Mouse (Mus musculus) cerebellum, adult 18-20 months (tissue): ENCODE data around the gene Pcdh15.

ENCODE experiments used
- DNase-seq, 2 experiments: peaks; one replicate each; pipeline ENCODE4 v3.0.0; 2021

Pcdh15 gene

DNA sequence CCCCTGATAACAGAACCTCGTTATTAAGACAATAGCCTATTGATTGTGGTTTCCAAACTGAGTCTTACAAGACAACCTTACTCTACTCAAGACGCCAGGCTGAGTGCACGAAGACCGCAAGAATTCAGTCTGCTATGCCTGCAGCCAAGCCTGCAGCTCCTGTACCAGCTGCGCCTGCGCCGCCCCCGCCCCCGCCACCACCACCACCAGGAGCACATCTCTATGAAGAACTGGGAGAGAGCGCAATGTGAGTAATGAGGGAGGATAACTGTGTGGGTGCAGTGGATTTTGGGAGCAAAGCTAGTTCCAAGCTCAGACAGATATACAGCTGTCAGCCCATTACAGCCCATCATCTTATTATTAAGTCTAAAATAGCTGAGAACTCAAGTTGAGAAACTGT, 1527.5 kb downstream of the Pcdh15 start:
- DNase-seq = no peak

DNA sequence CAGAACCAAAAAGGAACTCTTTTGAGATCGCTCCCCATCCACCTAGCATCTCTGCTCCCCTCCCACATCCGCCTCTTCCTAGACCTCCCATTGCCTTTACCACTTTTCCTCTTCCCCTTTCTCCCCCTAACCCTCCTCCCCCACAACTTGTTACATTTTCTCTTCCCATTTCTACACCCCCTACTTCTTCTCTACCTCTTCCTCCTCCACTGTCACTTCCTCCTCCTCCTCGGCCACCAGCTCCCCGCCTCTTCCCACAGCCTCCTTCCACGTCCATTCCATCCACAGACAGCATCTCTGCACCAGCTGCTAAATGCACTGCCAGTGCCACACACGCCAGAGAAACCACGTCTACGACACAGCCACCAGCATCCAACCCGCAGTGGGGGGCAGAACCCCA, 1532.2 kb downstream of the Pcdh15 start:
- DNase-seq = no peak

DNA sequence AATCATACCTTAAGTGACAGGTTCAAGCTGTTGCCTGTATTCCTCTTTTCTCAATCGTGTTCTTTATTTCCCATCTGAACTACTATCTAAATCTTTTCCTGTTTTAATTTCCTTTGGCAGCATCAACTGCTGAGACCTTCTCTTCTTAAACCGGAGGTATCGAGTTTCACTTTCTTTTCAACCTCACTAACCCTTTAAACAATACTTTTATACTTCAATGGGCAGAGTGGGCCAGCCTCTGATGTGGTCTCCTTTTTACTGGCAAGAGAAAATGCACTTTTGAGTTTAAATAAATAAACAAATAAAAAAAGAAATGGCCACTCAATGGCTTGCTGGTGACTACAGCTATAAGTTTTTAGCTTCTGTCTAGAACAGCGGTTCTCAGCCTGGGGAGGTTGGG, 1537.9 kb downstream of the Pcdh15 start:
- DNase-seq = no peak

- no peak for DNase-seq
Observed at GRCm38 (mm10) chr10:74642125-74642524, 1543.0 kb downstream of the Pcdh15 start.

DNA sequence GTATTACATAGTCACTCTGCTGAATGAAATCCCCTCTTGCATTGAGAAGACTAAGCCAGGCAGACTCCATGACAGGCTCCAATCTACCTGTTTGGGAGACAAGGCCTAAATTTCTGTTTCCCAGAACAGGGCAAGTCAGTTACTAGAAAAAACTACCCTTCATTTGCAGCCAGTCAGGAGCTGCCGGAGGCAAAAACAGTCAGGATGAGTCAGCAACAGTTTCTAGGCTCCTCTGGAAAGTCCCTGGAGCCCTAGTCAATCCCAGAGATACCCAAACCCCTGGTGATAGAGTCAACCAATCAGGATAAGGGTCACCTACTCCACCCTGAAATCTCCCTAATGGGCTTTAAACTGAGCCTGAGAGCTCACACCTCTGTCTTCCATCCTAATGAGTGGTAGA, 1564.0 kb downstream of the Pcdh15 start:
- no peak for DNase-seq

DNA sequence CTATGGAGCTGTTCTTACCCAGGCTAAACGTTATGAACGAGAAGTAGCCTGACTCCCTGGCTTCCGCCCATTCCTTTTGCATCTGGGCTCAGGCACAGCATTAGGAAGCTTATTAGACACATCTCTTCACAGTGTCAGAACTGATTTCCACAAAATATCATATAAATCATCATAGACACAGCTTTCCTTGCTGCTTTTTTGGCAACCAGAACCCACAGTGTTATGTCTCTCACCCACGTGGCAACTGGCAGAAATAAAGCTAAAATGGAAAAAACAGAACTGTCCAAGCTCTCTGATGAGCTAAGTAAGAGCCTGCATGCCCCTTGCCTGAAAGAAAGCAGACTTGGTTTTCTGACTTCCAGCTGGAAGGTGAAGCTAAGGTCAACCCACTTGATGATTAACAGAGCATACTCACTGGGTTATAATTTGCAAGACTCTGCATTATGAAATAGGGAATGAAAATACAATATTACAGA, 1580.9 kb downstream of the Pcdh15 start:
- no peak for DNase-seq

DNA sequence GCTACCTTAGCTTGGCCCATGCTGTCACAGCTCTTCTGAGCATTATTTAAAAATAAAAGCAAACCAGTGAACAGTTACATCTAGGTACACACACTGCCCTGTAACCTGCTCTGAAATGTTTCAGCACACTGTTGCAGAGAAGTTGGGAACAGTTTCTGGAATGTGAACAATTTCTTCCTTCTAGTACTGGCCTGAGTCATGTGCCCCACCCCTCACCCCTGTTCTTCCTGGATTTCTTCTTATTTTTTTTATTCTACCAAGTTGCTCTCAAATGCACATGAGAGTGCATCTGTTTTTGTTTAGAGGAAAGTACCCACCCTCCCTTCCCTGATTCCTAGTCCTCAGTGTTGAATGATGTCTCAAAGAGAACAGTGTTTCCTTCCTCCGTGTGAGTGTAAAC, 1581.4 kb downstream of the Pcdh15 start:
- DNase-seq = no peak
